Mouse (Mus musculus): ENCODE measurements at regions not wholly inside any gene's neighbourhood (a gene's known extent, or its start where the extent isn't known, plus 50 kb on each side); places are given as distances from the start of the nearest gene placed in this dataset.
A peak's percentile ranks its signal among the peaks of the same experiment; 100 is the strongest.

DNA sequence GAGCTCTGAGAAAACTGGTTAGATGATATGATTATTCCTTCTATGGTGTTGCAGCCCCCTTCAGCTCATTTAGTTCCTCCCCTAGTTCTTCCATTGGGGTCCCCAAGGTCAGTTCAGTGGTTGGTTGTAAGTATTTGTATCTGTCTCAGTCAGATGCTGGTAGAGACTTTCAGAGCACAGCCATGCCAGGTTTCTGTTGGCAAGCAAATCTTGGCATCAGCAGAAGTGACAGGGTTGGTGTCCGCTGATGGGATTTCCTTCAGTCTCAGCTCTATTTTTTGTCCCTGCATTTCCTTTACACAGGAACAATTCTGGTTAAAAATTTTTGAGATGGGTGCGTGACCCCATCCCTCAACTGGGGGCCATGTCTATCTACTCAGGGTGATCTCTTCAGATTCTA, 55.3 kb upstream of the Spaca1 start:
- DNase-seq (ENCODE audit: low spot score in 2 of 2) = no peak

DNA sequence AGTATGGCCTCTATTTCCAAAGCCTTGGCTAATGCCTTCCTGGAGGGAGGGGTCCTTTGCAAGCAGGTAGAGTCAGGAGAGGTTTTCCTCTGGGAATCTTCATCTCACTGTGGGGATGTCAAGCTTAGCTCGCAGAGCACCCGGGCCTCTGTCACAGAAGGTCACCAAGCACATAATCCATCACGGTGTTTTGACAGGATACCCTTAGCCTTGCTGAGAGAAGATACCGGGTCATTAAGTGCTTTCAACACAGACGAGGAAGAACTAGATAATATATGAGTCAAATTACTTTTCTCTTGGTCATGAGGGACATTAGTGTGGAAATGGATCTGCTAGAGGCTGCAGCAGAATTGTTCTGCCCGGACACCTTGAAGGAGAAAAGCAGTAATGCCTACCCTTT, 64.3 kb upstream of the Spaca1 start:
- DNase-seq (ENCODE audit: low spot score in 2 of 2) = no peak

DNA sequence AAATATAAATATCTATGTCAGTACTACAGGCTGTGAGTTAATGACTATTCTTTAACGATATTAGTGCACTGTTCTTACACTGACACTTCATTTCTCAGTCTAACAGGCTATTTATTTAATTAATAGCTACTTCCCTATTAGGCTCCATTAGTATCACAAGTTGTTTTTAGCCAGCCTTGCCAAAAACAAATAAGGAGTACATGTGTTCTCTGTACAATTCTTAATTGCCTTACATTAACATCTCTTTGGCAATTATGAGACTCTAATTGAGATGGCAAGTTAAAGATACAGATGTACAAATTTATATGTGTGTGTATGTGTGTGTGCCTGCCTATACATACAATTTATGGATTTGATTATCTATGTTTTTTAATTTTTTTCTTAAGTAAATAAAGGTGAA, 67.1 kb upstream of the Spaca1 start:
- DNase-seq (ENCODE audit: low spot score in 2 of 2) = no peak

DNA sequence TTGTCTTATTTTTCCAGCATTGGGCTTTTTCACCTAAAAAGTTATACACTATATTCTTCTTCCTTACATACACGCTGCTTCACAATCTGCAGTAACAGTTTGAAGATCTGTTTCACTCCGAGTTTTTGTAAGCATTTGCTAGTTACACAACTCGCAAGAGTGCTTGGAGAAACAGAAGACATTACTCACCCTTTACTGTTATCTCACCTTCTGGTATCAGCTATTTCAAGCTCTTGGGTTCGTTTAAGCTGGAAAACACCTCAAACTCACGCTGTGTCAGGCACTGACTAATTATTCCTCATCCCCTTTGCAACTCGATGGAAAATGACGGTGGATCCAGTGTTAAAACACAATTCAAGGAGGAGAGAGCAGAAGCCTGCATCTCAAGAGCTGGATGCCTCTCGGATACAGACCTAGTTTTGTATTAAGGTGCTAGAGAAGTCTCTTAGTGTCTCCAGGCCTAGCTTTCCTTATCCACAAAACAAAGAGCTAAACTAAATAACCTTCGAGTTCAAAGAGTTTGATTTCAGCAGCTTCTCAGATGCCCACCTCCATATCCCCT, 73.0 kb upstream of the Spaca1 start:
- no peak for DNase-seq (ENCODE audit: low spot score in 2 of 2)

DNA sequence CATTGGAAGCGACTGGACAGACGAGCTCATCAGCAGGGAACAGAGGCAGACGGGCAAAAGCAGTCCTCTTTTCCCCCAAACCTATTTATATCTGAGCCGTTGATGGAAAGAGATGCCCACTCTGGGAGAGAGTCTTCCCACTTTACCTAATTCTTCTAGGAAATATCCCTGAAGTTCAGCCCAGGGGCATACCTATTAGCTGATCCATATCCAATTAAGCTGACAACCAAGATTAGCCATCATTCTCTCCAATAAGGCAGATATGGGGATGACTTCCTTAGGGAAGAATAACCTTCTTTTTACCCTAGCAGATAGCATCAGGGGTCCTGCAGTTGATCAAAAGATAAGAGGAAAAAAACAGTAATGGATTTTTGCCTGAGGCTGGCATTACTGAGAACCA, 78.2 kb upstream of the Spaca1 start:
- no peak for DNase-seq (ENCODE audit: low spot score in 2 of 2)

DNA sequence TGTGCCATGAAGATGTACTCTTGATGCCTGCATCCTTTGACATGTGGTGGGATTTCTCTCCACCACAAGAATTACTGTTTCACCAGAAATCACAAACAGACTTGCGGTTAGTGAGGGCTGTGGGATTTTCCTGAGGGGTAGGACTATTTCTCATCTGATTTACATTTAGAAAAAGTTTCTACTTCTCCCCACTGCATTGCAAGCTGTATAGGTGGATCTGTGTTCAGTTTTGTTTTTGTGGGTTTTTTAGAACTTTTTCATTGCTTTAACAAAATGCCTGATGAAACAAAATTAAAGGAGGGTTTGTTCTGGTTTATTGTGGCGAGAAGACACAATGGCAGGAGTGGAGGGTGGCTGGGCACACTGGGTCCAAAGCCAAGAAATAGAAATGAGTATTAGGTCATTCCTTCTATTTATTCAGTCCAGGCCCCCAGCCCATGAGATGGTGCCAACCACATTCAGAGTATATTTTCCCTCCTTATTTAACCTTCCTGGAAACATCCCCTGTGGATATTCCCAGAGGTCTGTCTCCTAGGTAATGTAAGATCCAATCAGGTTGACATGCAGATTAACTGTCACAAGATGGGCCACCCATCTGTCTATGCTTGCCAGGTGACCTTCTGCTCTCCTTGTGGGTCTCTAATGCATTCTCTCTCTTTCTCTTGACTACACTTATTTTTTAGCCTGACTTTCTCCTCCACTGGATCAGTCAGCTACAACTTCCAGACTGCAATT, 96.3 kb upstream of the Spaca1 start:
- no peak for DNase-seq (ENCODE audit: low spot score in 2 of 2)

DNA sequence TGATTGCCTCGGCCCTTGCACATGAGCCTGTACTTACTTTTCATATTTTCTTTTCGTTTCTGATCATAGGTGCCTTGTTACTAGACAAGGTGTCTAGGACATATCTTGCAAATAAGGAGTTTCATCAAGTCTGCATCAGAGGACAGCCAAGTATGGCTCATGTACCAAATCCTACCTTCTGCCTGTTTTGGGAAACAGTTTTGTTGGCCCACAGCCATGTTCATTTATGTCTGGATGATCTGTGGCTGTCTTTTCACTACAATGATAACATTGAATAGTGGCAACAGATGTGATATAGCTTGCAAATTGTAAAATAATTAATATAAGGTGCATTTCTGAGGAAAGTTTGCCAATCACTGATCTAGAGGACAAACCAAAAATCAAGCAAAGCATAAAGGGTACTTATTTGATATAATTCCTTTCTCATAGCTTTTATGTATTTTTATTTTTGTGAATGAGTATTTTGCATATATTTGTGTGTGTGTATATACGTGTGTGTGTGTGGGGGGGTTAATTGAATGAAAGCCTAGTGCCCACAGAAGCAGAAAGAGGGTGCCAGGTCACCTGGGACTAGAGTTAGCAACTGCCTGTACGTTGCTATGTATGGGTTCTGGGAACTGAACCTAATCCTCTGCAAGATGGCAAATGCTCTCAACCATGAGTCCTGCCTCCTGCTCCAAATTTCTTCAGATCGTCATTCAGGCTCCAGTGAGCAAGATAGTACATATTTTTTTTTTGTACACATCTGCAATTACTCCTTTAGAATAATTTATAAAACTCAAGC, 99.2 kb upstream of the Spaca1 start:
- DNase-seq (ENCODE audit: low spot score in 2 of 2) = no peak

DNA sequence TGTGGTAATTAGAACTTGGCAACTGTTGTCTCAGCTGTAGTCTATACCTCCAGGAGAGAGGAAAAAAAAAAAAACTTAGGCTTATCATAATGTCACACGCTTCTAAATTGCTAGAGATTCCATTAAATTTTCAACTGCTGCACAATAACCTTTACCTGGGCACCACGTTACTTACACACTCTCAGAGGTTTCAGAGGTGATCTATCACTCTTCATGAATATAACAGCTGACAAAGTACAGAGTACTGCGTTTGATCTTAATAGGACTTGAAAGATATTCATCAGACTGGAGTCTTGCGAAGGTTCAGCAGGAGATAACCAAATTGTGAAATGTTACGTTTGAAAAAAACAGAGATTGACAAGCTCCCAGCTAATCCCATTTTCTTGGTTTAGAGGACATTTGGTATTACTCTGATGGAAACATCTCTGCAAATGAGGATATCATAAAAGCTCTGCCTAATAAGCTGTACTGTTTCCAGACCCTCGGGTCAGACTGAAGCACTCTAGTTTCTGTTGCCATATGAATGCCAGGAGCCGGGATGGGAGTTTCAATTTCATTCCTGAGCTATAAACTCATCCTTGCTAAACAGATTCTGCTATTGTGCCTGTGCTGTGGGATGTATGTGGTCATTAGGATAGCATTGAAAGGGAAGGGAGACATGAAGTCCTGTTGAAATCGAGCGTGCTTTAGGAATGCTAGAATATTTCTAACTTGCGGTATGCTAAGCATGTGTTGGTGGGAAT, 101.8 kb upstream of the Spaca1 start:
- DNase-seq (ENCODE audit: low spot score in 2 of 2) = no peak

DNA sequence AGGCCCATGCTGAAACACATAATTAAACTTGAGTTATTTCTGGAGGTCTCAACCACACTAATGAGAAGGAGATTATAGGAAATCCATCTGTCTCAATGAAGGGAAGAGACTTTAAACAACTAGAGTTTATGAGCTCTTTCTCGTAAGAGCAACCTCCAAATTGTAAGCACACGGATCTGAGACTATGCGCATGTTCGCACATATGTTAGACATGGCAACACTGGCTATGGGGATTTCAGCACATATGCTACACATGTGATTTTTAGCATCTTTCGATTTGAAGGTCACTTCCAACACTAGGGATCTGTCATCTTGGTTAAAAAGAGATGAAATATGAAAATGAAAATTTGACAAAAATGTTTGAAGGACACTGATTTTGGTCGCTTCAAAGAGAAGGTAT, 105.5 kb upstream of the Spaca1 start:
- no peak for DNase-seq (ENCODE audit: low spot score in 2 of 2)

DNA sequence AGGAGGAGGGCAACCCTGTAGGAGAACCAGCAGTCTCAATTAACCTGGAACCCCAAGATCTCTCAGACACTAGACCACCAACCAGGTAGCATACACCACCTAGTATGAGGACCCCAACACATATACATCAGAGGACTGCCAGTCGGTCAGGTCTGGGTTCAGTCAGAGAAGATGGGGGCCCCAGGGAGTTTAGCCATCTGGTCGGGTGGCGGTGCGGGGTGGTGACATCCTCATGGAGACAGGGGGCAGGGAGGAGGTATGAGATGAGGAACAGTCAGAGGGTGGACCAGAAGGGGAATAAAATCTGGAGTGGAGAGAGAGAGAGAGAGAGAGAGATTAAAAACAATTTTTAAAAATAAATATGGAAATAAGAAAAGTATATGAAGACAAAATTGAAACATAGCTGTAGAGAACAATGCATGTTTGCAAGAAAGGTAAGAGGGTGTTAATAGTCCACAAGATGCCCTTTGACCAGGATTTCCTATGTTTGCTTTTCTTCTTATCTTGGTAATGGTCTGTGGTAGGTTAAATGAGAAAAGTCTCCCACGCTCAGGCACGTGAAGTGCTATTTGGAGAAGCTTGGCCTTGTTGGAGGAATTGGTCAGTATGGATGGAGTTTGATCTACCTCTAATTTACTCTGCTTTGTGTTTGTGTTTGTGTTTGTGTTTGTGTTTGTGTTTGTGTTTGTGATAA, 108.0 kb upstream of the Spaca1 start:
- DNase-seq (ENCODE audit: low spot score in 2 of 2) = no peak

DNA sequence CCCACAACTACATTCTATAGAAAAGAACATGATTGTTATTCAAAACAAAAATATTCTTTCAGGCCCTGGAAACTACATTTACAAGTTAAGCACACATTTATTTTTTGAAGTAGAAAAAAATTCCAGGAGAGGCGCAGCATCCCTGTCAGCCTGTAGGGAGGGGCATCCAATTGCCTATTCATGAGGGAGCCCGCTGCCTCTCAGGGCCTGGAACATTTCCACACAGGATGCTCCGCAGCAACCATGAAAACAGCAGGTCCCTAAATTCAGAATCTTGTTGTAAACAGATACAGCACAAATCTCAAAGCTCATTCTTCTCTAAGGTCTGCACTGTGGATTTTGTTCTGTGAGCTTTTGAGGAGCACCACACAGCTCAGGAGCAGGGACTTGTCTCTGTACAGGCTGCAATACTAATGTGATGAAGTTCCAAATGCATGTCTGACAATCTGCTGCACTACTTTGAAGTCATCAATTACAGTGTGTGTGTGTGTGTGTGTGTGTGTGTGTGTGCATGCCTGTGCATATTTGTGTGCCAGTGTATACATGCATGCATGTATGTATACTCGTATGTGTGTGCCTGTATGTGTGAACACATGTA, 121.4 kb upstream of the Spaca1 start:
- no peak for DNase-seq (ENCODE audit: low spot score in 2 of 2)

DNA sequence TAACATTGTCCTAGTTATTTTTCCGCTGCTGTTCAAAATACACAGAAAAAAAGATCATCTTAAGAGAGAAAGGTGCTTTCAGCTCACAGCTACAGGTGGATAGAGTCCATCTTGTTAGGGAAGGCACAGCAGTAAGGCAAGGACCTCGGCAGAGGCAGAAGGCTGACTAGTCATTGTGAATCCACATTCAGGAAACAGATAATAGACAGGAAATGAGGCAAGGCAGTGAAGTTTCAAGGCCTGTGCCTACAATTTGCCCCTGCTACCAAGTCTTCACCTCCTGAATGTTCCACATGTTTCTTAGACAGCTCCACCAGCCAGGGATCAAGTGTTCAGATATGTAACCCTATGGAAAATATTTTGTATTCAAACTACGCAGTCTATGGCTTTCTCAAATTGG, 122.0 kb upstream of the Spaca1 start:
- DNase-seq (ENCODE audit: low spot score in 2 of 2) = no peak

DNA sequence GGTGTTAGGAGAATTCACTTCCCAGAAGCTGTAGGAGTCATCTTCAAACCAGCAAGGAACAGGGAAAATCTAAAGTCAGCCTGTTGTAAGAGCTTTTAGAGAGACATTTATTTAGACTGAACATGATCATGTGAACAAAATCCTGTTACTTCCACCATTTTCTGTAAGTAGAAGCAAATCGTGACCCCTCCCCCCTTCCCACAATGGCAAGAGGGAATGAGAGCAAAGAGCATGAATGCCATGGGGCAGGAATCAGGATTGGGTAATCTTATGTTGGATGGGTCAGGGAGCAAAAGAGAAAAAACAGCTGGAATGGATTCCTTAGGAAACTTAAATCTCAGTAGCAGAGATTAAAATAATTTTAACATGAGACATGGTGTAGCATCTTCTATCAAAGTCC, 127.4 kb upstream of the Spaca1 start:
- no peak for DNase-seq (ENCODE audit: low spot score in 2 of 2)

DNA sequence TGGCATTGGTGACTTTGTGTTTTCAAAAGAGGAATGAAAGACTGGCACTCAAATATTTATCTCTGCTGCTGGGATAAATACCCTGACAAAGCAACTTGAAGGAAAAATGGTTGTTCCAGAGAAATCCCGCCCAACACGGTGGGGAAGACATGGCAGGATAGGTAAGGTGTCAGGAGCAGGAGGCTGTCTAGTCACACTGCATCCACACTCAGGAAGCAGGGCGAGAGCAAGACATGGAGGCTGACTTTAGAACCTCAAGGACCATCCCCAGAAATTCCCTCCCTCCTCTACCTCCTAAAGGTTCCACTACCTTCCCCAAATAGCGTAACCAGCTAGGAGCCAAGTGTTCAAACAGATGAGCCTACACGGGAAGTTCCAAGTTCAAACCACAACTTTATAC, 136.5 kb upstream of the Spaca1 start:
- DNase-seq (ENCODE audit: low spot score in 2 of 2) = peak in 1 of 2 experiments; percentile 29

DNA sequence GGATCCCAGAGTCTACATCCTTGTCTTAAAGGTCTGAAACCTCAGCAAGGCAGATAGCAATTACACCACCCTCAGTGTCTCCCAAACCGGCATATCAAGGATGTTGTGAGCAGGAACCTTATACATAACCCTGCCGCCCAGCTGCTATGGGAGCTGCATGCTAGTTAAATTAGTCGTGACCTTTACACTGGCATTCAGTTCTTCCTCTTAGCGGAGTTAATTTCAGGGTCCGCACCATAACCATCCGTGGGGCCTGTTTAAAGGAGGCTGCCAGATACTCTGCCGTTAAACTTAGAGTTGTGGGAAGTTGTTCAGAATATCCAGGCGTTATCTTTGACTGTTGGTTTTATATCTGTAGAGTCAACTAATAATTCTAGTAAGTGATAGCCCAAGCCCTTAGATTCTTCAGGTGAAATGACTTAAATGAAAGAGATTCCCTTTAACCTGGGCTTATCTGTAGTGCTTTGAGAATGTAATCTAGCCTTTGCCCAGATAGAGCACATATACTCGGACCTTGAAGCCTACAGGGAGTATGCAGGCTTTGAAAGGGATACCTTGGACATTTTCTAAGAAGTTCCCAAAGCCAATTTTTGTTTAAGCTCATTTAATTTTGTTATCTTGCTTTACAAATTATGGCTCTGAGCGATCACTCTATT, 153.3 kb upstream of the Spaca1 start:
- DNase-seq (ENCODE audit: low spot score in 2 of 2) = no peak

DNA sequence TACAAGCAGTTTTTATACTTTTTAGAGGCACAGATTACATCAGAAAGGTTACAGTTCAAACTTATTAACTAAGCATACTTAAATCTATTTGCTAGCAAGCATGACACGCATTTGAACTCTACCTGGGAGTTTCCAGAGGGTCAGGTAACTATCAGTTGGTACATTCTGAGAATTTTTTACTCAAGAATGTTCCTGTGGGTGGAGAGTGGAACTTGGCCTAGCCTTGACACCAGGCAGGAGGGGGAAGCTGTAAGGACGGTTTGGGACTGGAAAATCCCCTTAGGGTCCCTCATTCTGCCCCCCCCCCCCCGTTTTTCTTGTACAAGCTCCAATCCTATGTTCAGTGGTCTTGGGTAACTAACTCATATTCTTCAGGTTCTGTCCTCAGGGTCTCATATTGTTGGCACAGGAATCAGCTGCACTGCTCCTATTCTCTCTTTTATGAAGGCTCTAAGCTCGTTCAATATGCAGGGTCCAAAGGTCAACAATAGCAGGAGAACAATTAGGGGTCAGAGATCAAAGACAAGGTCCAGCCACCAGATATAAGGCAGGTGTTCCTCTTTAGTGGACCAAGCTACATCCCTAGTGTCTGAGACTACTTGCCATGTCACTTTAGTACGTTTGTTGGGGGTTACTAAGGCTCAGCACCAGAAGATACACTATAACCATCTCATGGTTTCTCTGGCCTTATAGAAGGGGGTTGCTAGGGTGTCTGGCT, 159.3 kb upstream of the Spaca1 start:
- no peak for DNase-seq (ENCODE audit: low spot score in 2 of 2)

DNA sequence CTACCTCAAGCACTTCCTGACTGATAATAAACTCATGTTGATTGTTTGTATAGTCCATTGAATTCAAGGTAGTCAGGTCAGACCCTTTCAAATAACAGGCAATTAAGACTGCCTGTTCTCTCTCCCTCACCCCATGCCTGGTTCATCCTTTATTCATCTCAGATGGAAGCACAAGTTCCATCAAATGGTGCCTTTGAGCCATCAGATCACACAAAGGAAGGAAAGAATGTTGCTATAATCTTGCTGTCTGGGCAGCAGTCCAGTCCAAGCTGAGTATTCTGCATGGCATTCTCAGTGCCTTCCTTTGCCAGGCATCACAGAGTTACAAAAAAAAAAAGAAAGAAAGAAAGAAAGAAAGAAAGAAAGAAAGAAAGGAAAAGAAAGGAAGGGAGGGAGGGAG, 163.7 kb upstream of the Spaca1 start:
- DNase-seq (ENCODE audit: low spot score in 2 of 2) = no peak

DNA sequence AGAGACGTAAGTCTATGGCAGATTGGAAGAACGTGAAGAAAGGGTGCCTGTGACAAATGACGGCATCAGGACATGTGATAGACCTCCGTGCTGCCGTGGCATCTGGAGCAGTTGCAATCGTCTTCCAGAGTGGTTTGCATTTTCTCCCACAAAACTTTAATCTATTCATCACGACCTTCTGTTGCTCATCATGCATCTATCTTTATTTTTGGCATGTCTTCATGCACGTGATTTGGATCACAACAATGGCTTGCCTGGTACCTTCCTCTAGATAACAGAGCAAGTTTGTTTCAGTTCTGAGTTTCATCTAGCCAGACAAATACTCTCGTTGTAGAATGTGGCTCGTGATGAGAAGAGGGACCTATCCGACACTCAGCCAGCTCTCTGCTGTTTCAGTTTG, 164.4 kb upstream of the Spaca1 start:
- DNase-seq (ENCODE audit: low spot score in 2 of 2) = no peak

DNA sequence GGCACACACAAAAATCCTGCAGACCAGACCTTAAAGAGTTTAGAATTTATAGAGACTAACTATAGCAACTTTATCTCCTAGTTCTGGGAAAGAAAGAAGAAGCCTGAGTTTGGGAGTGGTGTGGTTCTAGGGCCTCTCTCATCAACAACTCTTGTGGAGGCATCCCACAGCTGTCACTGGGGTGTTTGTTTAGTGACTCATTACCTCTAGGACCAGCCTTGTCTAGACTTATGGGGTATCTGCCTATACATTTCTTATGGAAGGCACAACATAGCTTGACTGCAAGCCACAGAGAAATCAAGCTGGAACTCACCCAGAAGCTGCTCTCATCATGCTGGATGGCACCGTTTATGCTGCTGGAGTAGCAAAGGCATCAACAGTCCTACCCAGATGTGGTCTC, 171.9 kb upstream of the Spaca1 start:
- no peak for DNase-seq (ENCODE audit: low spot score in 2 of 2)

DNA sequence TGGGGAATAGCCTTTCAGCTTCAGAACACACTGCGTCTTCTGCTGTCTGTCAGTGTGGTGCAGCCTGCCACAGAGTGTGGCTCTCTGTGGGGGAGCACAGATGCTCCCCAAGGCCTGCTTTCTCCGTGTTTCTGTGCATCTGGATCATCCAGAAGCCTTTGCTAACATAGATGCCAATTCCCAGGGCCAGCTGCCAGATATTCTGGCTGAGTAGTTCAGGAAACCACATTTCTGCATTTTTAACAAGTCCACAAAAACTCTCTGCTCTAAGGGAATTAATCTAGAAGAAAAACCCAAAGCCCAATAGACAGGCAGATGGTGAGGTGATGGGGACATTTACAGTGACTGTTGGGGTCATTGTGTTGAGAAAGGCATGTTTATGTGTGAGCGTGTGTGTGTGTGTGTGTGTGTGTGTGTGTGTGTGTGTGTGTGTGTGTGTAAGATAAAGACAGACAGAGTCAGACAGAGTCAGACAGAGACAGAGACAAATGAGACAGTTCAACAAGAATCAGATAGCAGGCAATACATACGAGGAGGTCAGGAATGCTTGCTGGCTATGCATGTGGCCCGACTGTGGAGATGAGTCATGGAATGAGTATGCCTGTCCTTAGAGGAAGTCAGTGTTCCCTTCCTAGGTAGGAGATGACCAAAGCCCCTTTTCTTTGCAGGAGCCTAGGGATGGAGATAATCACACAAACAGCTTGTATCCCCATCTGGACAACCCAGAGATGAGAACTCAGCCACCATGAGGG, 176.3 kb upstream of the Spaca1 start:
- DNase-seq (ENCODE audit: low spot score in 2 of 2) = no peak
